10 mouse cellular contexts compared by ENCODE assay signal in genomic region chr14:76169876-76170466, GRCm38 (mm10). TPM values are rescaled to one million over a fixed set of nuclear protein-coding genes. Genes with fewer than 3 reads are reported as not detected.
DNase-seq lines count a peak whose midpoint lies in the region; ATAC-seq and TF ChIP-seq lines count a peak whose summit lies in the region.
"Had no signal": no experiment of that assay in that cellular context is flagged by ENCODE, and none has a peak within 500 bp of the region (broad histone marks: within the 10 kb centered on the region; RNA-seq: fewer than 3 reads in every experiment).

No protein-coding gene starts in this region.

- peak; percentile 35 for DNase-seq in adrenal gland, postnatal 10 days
- DNase-seq in adrenal gland, adult 18-20 months (ENCODE audit: low spot score in 2 of 2) = no peak
- DNase-seq in kidney, postnatal 14 days = peak; percentile 29
- DNase-seq in kidney, adult 18-20 months = no peak
- peak; percentile 77 for DNase-seq in brain, embryonic 14.5 days (ENCODE audit: low read depth)
- peak; percentile 9 to 77 for DNase-seq in layer of hippocampus, postnatal 14 days (ENCODE audit: low spot score in 2 of 2)
- DNase-seq in thymus, adult 18-20 months = no peak
- DNase-seq: B cell, adult 2 months had no signal

- H3K4me3 ChIP-seq in intestine, embryonic 16.5 days (ENCODE audit: low read length) = no peak overlapping the region
- H3K4me3 ChIP-seq: embryonic facial prominence, embryonic 15.5 days had no signal

- no peak overlapping the region for H3K4me2 ChIP-seq in intestine, embryonic 16.5 days (ENCODE audit: low read depth, low read length)
- H3K4me2 ChIP-seq: embryonic facial prominence, embryonic 15.5 days had no signal

- H3K9me3 ChIP-seq in intestine, embryonic 16.5 days (ENCODE audit: control insufficient read depth, low read length) = no peaks in the 10 kb centered on the region
- H3K9me3 ChIP-seq: embryonic facial prominence, embryonic 15.5 days had no signal

- TF ChIP-seq CTCF in brain, embryonic 14.5 days (IDR thresholded peaks at IDR 0.05; ENCODE audit: borderline replicate concordance, extremely low read depth, insufficient read depth, insufficient read length) = no peak

- H3K27ac ChIP-seq in intestine, embryonic 16.5 days (ENCODE audit: low read length) = no peak overlapping the region
- H3K27ac ChIP-seq: embryonic facial prominence, embryonic 15.5 days had no signal

- 64% methylated on average over 11 of the region's 11 CpGs for WGBS in intestine, embryonic 16.5 days

- no peaks in the 10 kb centered on the region for H3K36me3 ChIP-seq in intestine, embryonic 16.5 days (ENCODE audit: control insufficient read depth, insufficient read depth, low read length)
- H3K36me3 ChIP-seq: embryonic facial prominence, embryonic 15.5 days had no signal

- no peak for ATAC-seq in intestine, embryonic 16.5 days

- peaks cover 5% of the 10 kb centered on the region for H3K4me1 ChIP-seq in intestine, embryonic 16.5 days (ENCODE audit: control insufficient read depth, insufficient read depth, low read length)

- no peak for TF ChIP-seq POLR2A in brain, embryonic 14.5 days (IDR thresholded peaks at IDR 0.05; ENCODE audit: borderline replicate concordance, extremely low read depth, insufficient read depth, insufficient read length, poor library complexity, severe bottlenecking)

- H3K9ac ChIP-seq in intestine, embryonic 16.5 days (ENCODE audit: low read depth, low read length) = no peak overlapping the region
- H3K9ac ChIP-seq: embryonic facial prominence, embryonic 15.5 days had no signal

- 0 out of 2 replicates have a peak, but pooled peaks cover 1% of the 10 kb centered on the region for H3K27me3 ChIP-seq in intestine, embryonic 16.5 days (replicated peaks; ENCODE audit: control insufficient read depth, insufficient read depth, low read length)
- H3K27me3 ChIP-seq: embryonic facial prominence, embryonic 15.5 days had no signal

RNA-seq across cellular contexts. Expression of gene Nufip1, which starts 59.3 kb away (rescaled TPM):
- 1 to 10 TPM; 7.2 to 7.6 TPM for total RNA-seq in adrenal gland, postnatal 10 days (2021)
- 1 to 10 TPM; 6.6 to 7.6 TPM for total RNA-seq in adrenal gland, adult 18-20 months (2021)
- polyA plus RNA-seq in brain, embryonic 14.5 days (2012; rRNA removed) = 8.4 and 8.5 TPM in 2 replicates
- total RNA-seq in layer of hippocampus, postnatal 14 days (2021) = 1 to 10 TPM; 7.8 to 8.1 TPM
- polyA plus RNA-seq in intestine, embryonic 16.5 days (2015; fragmentation: Nextera tagmentation; extraction: Ambion mirVana) = 13.6 and 15.0 TPM in 2 replicates

RNA-seq across cellular contexts. Expression of gene Gpalpp1, which starts 59.4 kb away (rescaled TPM):
- 10 to 100 TPM; 16.3 to 16.7 TPM for total RNA-seq in adrenal gland, postnatal 10 days (2021)
- total RNA-seq in adrenal gland, adult 18-20 months (2021) = 10 to 100 TPM; 13.6 to 18.6 TPM
- polyA plus RNA-seq in brain, embryonic 14.5 days (2012; rRNA removed) = 12.2 and 13.8 TPM in 2 replicates
- total RNA-seq in layer of hippocampus, postnatal 14 days (2021) = 10 to 100 TPM; 20.9 to 22.4 TPM
- polyA plus RNA-seq in intestine, embryonic 16.5 days (2015; fragmentation: Nextera tagmentation; extraction: Ambion mirVana) = 9.0 and 9.8 TPM in 2 replicates

Comparison
In these comparisons a context has a peak if more than half of its experiments do, and no peak if none do; other contexts are left out.
1. DNase-seq: peak in adrenal gland, postnatal 10 days (single experiment), kidney, postnatal 14 days (single experiment), brain, embryonic 14.5 days (single experiment) and layer of hippocampus, postnatal 14 days (2 of 2); none in adrenal gland, adult 18-20 months (0 of 2), kidney, adult 18-20 months (single experiment) and thymus, adult 18-20 months (0 of 2).